28 mouse cellular contexts compared by ENCODE assay signal in the genomic region with DNA sequence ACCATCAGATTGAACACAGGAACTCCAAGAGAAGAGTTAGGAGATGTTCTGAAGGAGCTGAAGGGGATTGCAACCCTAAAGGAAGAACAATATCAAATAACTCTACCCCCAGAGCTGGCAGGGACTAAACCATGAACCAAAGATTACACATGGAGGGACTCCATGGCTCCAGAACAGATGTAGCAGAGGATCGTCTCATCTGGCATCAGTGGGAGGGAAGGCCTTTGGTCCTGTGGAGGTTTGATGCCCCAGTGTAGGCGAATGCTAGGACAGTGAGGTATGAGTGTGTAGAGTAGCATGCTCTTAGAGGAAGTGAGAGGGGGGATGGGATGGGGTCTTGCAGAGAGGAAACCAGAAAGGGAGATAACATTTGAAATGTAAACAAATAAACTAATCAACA.
"Had no signal": no experiment of that assay in that cellular context is flagged by ENCODE, and none has a peak within 500 bp of the region (broad histone marks: within the 10 kb centered on the region; RNA-seq: fewer than 3 reads in every experiment).

No protein-coding gene starts in this region.

- H3K4me3 ChIP-seq: embryonic facial prominence, embryonic 10.5 days; embryonic facial prominence, embryonic 12.5 days; embryonic facial prominence, embryonic 13.5 days; embryonic facial prominence, embryonic 15.5 days; erythroblast, embryonic 14.5 days; forebrain, embryonic 10.5 days; forebrain, embryonic 12.5 days; forebrain, embryonic 13.5 days; forebrain, embryonic 15.5 days; gastrocnemius, adult 2 months; heart, adult 2 months had no signal

- H3K4me2 ChIP-seq: embryonic facial prominence, embryonic 12.5 days; embryonic facial prominence, embryonic 13.5 days; embryonic facial prominence, embryonic 15.5 days; forebrain, embryonic 12.5 days; forebrain, embryonic 13.5 days; forebrain, embryonic 15.5 days had no signal

- ATAC-seq: forebrain, embryonic 13.5 days; forebrain, embryonic 14.5 days; forebrain, embryonic 15.5 days; forebrain, embryonic 16.5 days; forebrain, postnatal 0 days had no signal

- H3K9ac ChIP-seq: embryonic facial prominence, embryonic 12.5 days; embryonic facial prominence, embryonic 13.5 days; embryonic facial prominence, embryonic 15.5 days; forebrain, embryonic 12.5 days; forebrain, embryonic 13.5 days; forebrain, embryonic 15.5 days; forebrain, postnatal 0 days had no signal

- H3K4me1 ChIP-seq: embryonic facial prominence, embryonic 10.5 days; embryonic facial prominence, embryonic 12.5 days; embryonic facial prominence, embryonic 13.5 days; embryonic facial prominence, embryonic 15.5 days; forebrain, embryonic 10.5 days; forebrain, embryonic 12.5 days; forebrain, embryonic 13.5 days; forebrain, embryonic 15.5 days had no signal

- DNase-seq: cerebellum, adult 2 months; cerebellum, adult 8-10 months; cerebellum, adult 9-10 months; cerebellum, adult 9-11 months; cerebellum, postnatal 10 days; cerebellum, postnatal 14 days; cerebellum, postnatal 25 days; cerebellum, postnatal 36 days; embryo, embryonic 11 days; forebrain, postnatal 0 days; gastrocnemius, adult 2 months; gastrocnemius, postnatal 10 days; gastrocnemius, postnatal 14 days; gastrocnemius, postnatal 25 days; gastrocnemius, postnatal 36 days; heart, adult 18-20 months; heart, adult 2 months had no signal

- H3K36me3 ChIP-seq: embryonic facial prominence, embryonic 10.5 days; embryonic facial prominence, embryonic 12.5 days; embryonic facial prominence, embryonic 13.5 days; embryonic facial prominence, embryonic 15.5 days; forebrain, embryonic 10.5 days; forebrain, embryonic 12.5 days; forebrain, embryonic 15.5 days had no signal

- H3K27ac ChIP-seq: embryonic facial prominence, embryonic 10.5 days; embryonic facial prominence, embryonic 12.5 days; embryonic facial prominence, embryonic 13.5 days; embryonic facial prominence, embryonic 15.5 days; forebrain, embryonic 10.5 days; forebrain, embryonic 12.5 days; forebrain, embryonic 13.5 days; forebrain, embryonic 15.5 days; gastrocnemius, adult 2 months; heart, adult 2 months had no signal

- H3K9me3 ChIP-seq: embryonic facial prominence, embryonic 10.5 days; embryonic facial prominence, embryonic 12.5 days; embryonic facial prominence, embryonic 13.5 days; embryonic facial prominence, embryonic 15.5 days; forebrain, embryonic 10.5 days; forebrain, embryonic 12.5 days; forebrain, embryonic 13.5 days; forebrain, embryonic 15.5 days had no signal

- H3K27me3 ChIP-seq: embryonic facial prominence, embryonic 12.5 days; embryonic facial prominence, embryonic 13.5 days; embryonic facial prominence, embryonic 15.5 days; forebrain, embryonic 12.5 days; forebrain, embryonic 13.5 days; forebrain, embryonic 15.5 days had no signal
